Mouse (Mus musculus) limb, embryonic 14.5 days (tissue): ENCODE data around the gene Sorcs3. TPM values are rescaled to one million over a fixed set of nuclear protein-coding genes. Genes with fewer than 3 reads are reported as not detected.

Experiments used
- ATAC-seq: fragments of 200-750 bp; cut with Nextera tagmentation; 2 replicates; pipeline ENCODE4 v1.8.0; 2017; ENCODE audit warnings: low read depth, moderate number of reproducible peaks, moderate TSS enrichment; ENCODE audit not compliant: low FRiP score
- DNase-seq: peaks from one replicate; pipeline ENCODE4 v3.0.0-alpha.2; 2015; ENCODE audit warnings: low spot score
- H3K27ac ChIP-seq: fragments of 300-500 bp; sonication (generic); replicated peaks from 2 replicates; pipeline ENCODE4 v1.5.1; 2014; ENCODE audit warnings: low read depth, mild to moderate bottlenecking, low read length, moderate library complexity, mixed read lengths
- H3K27me3 ChIP-seq: fragments of 300-500 bp; sonication (generic); 2 replicates; pipeline ENCODE4 v1.6.1; 2014; ENCODE audit warnings: low read length, mixed read lengths; ENCODE audit not compliant: control insufficient read depth, insufficient read depth
- H3K36me3 ChIP-seq: fragments of 300-500 bp; sonication (generic); 2 replicates; pipeline ENCODE4 v1.6.1; 2014; ENCODE audit warnings: mild to moderate bottlenecking, low read length, moderate library complexity, mixed read lengths; ENCODE audit not compliant: control insufficient read depth, insufficient read depth
- H3K4me1 ChIP-seq: fragments of 300-500 bp; sonication (generic); 2 replicates; pipeline ENCODE4 v1.6.1; 2014; ENCODE audit warnings: antibody characterized with exemption, low read length, mixed read lengths; ENCODE audit not compliant: control insufficient read depth, insufficient read depth
- H3K4me2 ChIP-seq: fragments of 300-500 bp; sonication (generic); replicated peaks from 2 replicates; pipeline ENCODE4 v1.6.1; 2014; ENCODE audit warnings: low read depth, mild to moderate bottlenecking, low read length, moderate library complexity; ENCODE audit not compliant: severe bottlenecking
- H3K4me3 ChIP-seq: fragments of 300-500 bp; sonication (generic); replicated peaks from 2 replicates; pipeline ENCODE4 v1.5.1; 2014; ENCODE audit warnings: low read length
- H3K9ac ChIP-seq: fragments of 300-500 bp; sonication (generic); 2 replicates; pipeline ENCODE4 v1.6.1; 2014; ENCODE audit warnings: mild to moderate bottlenecking, low read depth, low read length, moderate library complexity; ENCODE audit not compliant: severe bottlenecking
- H3K9me3 ChIP-seq: fragments of 300-500 bp; sonication (generic); 2 replicates; pipeline ENCODE4 v1.6.1; 2016; ENCODE audit warnings: low read length; ENCODE audit not compliant: control insufficient read depth
- POLR2A ChIP-seq: fragments of 200-500 bp; IDR thresholded peaks from 2 replicates; pipeline ENCODE4 v1.8.0; 2012; ENCODE audit warnings: inconsistent platforms, mild to moderate bottlenecking, moderate library complexity, borderline replicate concordance; ENCODE audit not compliant: insufficient read depth, insufficient read length; ENCODE audit errors: extremely low read depth
- WGBS: fragments of 180-500 bp; shearing (Covaris S2); extraction: QIAGEN DNeasy Blood & Tissue Kit; methylation state at CpG from one replicate; pipeline ENCODE4 v1.1.7; 2014; 5-methylcytosine and 5-hydroxymethylcytosine counted together
- polyA plus RNA-seq, 2 experiments: library from polyadenylated mRNA; depleted of rRNA in 1 of 2; stranded (reverse) in 1 of 2; unstranded in 1 of 2; fragments of >200 nt; fragmentation: Nextera tagmentation in 1 of 2; extraction: Ambion mirVana in 1 of 2; gene quantifications; 2 replicates each; pipeline versions ENCODE4 v1.2.1 to v1.2.3; 2012 to 2014

The Sorcs3 gene
- polyA plus RNA-seq, 2 experiments: 3.0 to 3.1 TPM

GRCm38 (mm10) chr19:48850466-48850865 lies 644.6 kb downstream of the Sorcs3 start:
- no peaks in the 10 kb centered on the region for H3K27me3 ChIP-seq
- no peak for TF ChIP-seq POLR2A
- 84% methylated on average over 1 of the region's 1 CpGs for WGBS
- no peak for ATAC-seq
- H3K27ac ChIP-seq: no peak overlapping the region
- H3K36me3 ChIP-seq: no peaks in the 10 kb centered on the region
- no peak overlapping the region for H3K9ac ChIP-seq
- no peaks in the 10 kb centered on the region for H3K9me3 ChIP-seq
- H3K4me2 ChIP-seq: no peak overlapping the region
- DNase-seq: no peak
- no peak overlapping the region for H3K4me3 ChIP-seq
- peaks cover 3% of the 10 kb centered on the region; the same call in 1 of the 2 replicates for H3K4me1 ChIP-seq
